Mouse (Mus musculus): ENCODE data around the gene Tcf25.

DNA sequence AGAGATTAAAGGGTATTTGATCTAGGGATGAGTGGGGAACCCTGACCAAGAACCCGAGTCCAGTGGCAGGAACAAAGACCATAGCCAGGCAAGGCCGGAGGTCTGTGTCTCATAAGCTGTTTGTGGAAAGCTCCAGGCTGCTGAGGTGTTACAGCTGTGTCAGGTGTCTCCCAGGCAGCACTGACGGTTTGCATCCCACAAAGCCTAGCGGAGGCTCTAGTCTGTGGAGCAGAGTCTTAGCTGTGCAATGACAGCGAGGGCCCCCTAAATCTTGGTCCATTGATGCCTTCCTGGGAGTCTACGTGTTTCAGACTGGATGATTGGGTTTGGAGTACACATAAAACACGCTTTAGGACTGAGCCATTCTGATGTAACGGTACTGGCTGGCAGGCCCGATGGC is 28.4 kb downstream of the Tcf25 start:
- TF ChIP-seq GATA1 (IDR thresholded peaks at IDR 0.05; ENCODE audit: low read length) (no peak), TAL1 (IDR thresholded peaks at IDR 0.05; ENCODE audit: low read length) (no peak)

All from erythroblast, embryonic 14.5 days (primary cell).